Mouse (Mus musculus) CD4-positive, CD25-positive, alpha-beta regulatory T cell, adult 4 months (primary cell): ENCODE measurements around the gene Pgls. TPM values are rescaled to one million over a fixed set of nuclear protein-coding genes. Genes with fewer than 3 reads are reported as not detected.
A peak's percentile ranks its signal among the peaks of the same experiment; 100 is the strongest.

Source experiments
- ATAC-seq: one replicate; pipeline ENCODE4 v1.8.0; 2017
- polyA plus RNA-seq, 2 experiments: library from polyadenylated mRNA; unstranded; fragments of 100-300 nt; shearing (Covaris generic); gene quantifications; one replicate each; pipeline ENCODE4 v1.2.1; 2017

The Pgls gene
- polyA plus RNA-seq, 2 experiments from 2014 or later = 51.5 to 53.4 TPM

GRCm38 (mm10) chr8:71598841-71599240 lies 6.9 kb downstream of the Pgls start:
- no peak for ATAC-seq

- ATAC-seq = peak; percentile 62
Observed at GRCm38 (mm10) chr8:71601939-71602665, 10.1 kb downstream of the Pgls start.

GRCm38 (mm10) chr8:71602666-71603334 lies 10.8 kb downstream of the Pgls start:
- ATAC-seq = no peak

- no peak for ATAC-seq
Observed at GRCm38 (mm10) chr8:71604021-71604420, 12.0 kb downstream of the Pgls start.

GRCm38 (mm10) chr8:71610822-71611651 lies 19.1 kb downstream of the Pgls start, which contains the start of gene Colgalt1:
Colgalt1 (plus strand) TSS chr8:71610998.
- peak; percentile 99 for ATAC-seq

GRCm38 (mm10) chr8:71612141-71612540 lies 20.2 kb downstream of the Pgls start:
- no peak for ATAC-seq

- ATAC-seq = no peak
Observed at GRCm38 (mm10) chr8:71613418-71613817, 21.4 kb downstream of the Pgls start.

- no peak for ATAC-seq
Observed at GRCm38 (mm10) chr8:71619786-71620185, 27.8 kb downstream of the Pgls start.

- ATAC-seq = no peak
Observed at GRCm38 (mm10) chr8:71625088-71625487, 33.1 kb downstream of the Pgls start.

- no peak for ATAC-seq
Observed at GRCm38 (mm10) chr8:71626753-71627152, 34.8 kb downstream of the Pgls start.

GRCm38 (mm10) chr8:71627265-71628099 lies 35.5 kb downstream of the Pgls start:
- ATAC-seq = no peak

GRCm38 (mm10) chr8:71628396-71629095 lies 36.6 kb downstream of the Pgls start:
- ATAC-seq = no peak

- peak; percentile 86 for ATAC-seq
Observed at GRCm38 (mm10) chr8:71629096-71629697, 37.2 kb downstream of the Pgls start.

GRCm38 (mm10) chr8:71629781-71630212 lies 37.8 kb downstream of the Pgls start:
- no peak for ATAC-seq

GRCm38 (mm10) chr8:71630761-71631160 lies 38.8 kb downstream of the Pgls start:
- no peak for ATAC-seq

- ATAC-seq = no peak
Observed at GRCm38 (mm10) chr8:71631897-71632296, 39.9 kb downstream of the Pgls start.

GRCm38 (mm10) chr8:71633164-71633563 lies 41.2 kb downstream of the Pgls start:
- no peak for ATAC-seq

GRCm38 (mm10) chr8:71633981-71634667 lies 42.1 kb downstream of the Pgls start:
- peak; percentile 65 for ATAC-seq

- ATAC-seq = no peak
Observed at GRCm38 (mm10) chr8:71637149-71638095, 45.4 kb downstream of the Pgls start.
